Mouse (Mus musculus) layer of hippocampus, postnatal 36 days (tissue): ENCODE results near the gene Msh3. TPM values are rescaled to one million over a fixed set of nuclear protein-coding genes. Genes with fewer than 3 reads are reported as not detected.
"Not testable (repeated sequence)": the region's sequence is repeated elsewhere in the genome, so short reads cannot be mapped to it uniquely, and the experiment has no call there.

ENCODE experiments used
- DNase-seq, 2 experiments: peaks; one replicate each; pipeline ENCODE4 v3.0.0; 2022
- total RNA-seq, 2 experiments: library from RNA; stranded (reverse); gene quantifications; 2 replicates each; pipeline ENCODE4 v1.2.3; 2021

Msh3 gene
- total RNA-seq, result 10 to 100 TPM; 21.8 to 25.7 TPM

DNA sequence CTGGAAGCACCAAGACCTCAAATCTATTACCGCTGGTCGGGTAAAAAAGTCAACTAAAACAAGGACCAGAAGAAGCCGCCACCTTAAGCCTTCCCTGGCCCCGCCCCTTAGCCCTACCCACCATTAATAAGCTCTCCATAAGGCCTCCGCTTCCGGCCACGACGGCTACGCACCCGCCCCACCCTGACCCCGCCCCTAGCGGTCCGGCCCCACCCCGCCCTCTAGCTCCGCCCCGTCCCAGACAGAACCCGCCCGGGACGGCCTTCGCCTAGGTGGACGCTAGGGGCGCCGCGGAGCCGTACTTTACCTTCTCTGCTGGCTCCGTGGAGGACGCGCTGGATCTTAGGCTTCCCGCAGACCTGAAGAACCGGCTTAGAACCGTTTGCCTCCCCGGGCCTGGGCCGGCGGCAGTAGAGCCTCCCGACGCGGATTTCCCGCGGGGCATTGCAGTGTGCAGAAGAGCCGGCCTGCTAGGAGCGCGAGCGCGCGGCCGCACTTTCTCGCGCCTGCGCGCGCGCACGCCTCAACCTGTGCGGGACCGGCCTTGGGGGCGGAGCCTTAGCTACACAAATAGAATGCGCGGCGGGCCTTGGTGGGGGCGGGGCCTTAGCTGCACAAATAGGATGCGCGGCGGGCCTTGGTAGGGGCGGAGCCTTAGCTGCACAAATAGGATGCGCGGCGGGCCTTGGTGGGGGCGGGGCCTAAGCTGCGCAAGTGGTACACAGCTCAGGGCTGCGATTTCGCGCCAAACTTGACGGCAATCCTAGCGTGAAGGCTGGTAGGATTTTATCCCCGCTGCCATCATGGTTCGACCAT lies at the start of gene Msh3, which contains the start of gene Dhfr:
Msh3 (minus strand) TSS at position 548 of the 816 bp plus-strand sequence.
Dhfr (plus strand) TSS at position 271 of the 816 bp plus-strand sequence.
- peak; percentile 94 to 97 for DNase-seq

DNA sequence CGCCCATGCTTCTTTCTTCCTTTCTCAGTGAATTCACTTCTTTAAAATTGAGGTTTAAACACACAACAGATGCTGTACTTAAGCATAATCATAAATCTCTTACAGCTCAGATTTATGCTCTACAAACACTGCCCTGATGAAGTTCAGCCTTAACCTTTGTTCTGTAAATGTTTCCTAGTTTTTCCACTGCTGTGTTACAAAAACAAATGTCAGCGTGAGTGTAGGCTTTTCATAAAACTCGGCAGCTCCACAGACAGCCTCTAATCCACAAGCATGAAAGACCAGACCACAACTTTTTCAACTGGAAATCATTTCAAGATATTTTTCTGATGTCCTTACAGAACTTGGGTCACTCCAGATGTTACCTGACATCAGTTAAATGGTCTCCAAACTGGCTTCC lies 48.7 kb upstream of the Msh3 start:
- no peak for DNase-seq

DNA sequence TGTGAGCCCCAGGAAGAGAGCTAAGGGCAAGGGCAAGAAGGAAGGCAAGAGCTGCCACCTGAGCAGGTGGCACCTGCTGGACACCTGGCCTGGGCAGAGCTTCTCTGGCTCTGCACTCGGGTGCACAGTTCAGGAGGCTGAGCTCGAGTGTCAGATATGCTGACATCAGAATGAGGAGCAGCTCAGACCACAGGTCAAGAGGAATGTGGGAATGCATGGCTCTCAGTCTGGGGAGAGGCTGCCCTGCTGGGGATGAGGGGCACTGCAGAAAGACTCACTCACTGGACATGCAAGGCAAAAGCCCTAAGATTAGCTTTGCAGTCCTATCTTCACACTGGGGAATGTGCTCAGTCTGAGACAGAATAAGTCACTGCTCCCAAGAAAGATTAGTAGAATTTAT lies 47.3 kb upstream of the Msh3 start:
- DNase-seq, result no peak

DNA sequence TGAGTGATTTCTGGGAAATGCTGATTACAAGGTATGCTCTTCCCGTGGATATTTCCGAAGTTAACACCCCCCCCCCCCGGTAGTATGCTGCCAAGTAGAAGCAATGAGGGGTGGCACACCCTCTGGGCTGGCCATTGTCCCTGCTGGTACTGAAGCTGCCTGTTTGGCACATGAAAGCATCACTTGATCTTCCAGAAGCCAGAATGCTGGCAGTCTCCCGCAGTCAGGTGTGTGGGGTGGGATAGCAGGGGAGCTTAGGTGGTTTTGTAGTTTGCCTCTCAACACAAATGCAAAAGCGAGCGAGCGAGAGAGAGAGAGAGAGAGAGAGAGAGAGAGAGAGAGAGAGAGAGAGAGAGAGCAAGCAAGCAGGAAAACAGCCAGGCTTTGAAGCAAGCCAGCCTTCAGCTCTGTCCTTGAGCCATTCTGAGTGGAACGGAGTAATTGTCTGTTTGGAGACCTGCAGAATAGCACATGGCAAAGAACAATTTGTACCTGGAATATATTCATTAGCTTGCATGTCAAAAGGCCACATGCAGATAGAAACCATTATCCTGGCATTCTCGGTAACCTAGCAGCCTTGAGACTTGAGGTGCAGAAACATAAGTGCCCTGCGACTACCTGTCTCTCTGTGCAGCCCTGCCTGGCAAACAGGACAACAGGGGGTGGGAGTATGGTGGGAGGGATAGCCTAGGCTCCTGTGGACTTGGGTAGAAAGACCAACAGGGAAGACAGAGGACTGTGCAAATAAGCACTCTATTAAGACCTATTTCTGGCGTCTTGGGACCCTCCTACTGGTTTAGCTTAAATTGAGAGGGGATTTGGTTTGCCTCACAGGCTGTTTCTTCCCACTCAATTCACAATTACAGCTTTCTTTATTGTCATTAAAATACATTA lies 43.9 kb upstream of the Msh3 start:
- DNase-seq, result no peak

DNA sequence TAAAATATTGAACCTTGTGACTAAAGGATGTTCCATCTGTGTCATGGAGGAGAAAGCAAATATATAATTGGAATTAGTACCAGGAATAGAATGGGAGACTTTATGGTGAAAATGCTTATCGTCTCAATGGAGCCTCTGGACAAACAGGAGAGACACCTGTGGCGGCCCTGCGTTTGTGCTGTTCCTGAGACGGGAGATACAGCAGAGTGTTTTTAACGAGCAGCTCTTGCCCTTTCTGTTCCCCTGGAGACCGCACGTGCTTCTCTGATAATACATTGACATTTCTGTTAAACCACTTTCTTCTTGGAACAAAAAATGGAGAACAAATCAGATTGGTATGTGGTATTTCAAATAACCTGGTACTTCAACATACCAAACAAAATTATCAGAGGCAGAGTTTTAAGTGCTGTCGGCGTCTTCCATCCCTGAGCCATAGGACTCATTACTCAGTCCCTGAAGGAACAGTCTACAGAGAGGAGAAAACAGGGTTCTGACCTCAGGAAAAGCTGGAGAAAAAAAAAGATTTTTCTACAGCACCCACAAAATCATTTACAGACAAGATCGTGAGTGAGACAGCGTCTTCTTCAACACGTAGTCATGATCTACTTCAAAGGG lies 38.4 kb upstream of the Msh3 start:
- DNase-seq, result no peak

DNA sequence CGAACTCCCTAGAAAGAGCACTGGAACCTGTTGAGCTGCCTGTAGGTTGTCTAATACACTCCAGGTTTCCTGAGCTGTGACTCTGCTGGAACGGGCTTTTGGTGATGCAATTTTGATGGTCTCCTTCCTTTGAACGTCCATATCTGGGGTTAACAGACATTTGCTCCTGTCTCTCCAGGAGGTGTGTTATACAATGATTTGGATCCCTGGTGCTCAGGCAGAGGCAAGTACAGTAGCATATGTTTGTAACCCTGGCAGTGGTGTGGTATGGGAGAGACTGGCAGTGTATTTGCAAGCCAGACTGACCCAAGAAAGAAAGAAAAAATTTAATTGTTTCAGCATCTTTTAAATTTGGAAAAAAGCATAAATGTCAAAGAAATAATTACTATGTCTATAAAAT lies 32.6 kb upstream of the Msh3 start:
- DNase-seq, result no peak

DNA sequence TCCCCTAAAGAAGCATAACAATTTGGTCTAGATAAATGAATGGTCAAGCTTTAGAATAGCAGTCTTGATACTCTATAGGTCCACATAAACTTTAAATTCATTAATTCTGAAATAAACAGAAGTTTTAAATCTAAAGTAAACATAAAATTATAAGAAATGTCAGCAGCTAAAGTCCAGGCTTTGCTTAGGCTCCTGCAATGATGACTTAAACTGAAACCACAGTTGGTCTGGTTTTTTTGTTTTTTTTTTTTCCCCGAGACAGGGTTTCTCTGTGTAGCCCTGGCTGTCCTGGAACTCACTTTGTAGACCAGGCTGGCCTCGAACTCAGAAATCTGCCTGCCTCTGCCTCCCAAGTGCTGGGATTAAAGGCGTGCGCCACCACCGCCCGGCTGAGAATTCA lies 16.7 kb upstream of the Msh3 start:
- DNase-seq, result not testable (repeated sequence)

DNA sequence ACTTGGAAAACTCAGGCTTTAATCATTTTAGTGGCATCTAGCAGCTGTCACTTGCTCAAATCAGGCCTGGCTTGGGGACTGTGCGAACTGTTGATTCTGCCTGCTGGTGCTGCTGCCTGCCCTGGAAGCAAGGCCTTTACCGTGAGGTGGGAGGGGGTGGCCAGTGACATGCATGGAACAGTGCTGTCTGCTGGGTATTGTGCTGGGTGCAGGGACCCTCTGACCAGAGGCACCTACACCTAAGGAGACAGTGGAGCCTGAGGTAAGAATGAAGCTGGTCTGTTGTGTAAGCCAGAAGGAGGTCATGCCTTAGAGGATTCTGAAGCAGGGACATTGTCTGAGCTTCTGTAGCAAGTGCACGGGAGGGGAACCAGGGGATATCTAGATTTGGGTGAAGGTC lies 16.0 kb upstream of the Msh3 start:
- DNase-seq, result no peak

DNA sequence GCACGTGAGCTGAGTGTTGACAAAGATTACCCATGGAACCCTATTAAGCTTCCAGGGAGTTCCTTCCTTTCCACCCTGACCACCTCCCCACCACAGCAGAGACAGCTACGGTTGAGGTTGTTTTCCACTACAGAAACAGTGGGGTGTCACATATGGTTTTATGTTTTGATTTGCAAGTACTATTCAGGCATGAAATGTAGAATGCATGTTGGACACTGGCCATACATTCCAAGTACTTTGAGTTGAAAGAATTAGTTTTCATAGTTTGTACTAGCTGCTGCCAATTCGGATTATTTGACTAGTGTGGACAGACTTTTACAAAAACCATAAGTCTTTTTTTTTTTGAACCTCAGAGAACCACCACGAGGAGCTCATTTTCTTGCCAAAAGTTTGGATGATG lies 10.5 kb upstream of the Msh3 start:
- DNase-seq, result no peak

DNA sequence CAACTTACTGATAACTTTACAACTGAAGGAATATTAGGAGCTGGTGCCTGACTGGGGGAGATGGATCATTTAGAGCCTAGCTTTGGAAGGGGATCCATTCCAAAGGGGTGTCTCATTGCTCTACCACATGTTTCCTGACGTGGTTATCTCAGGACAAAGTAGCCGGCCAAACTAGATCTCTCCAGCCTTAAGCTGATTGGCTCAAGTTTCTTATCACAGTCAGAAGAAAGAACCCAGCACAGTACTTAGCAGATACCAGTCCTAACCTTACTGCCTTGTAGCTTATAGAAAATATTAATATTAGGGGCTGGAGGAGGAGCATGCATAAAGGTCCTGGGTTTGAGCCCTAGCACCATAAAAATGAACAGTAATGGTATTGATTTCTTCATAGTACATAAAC lies 6.8 kb upstream of the Msh3 start:
- DNase-seq, result no peak

DNA sequence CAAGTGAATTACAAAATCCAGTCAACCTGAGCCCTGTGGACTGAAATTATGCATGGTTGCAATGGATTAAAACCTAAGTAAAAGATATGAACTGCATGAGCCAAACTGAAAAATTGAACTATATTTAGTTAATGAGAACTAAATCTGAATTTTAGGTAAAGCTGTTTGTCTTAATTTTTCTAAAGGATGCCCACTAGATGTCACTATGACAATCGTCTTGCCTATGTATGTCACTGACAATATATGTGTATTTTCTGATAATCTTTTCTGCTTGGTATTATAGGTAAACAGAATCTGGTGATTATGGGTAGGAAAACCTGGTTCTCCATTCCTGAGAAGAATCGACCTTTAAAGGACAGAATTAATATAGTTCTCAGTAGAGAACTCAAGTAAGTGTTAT lies 2.8 kb upstream of the Msh3 start:
- no peak for DNase-seq

DNA sequence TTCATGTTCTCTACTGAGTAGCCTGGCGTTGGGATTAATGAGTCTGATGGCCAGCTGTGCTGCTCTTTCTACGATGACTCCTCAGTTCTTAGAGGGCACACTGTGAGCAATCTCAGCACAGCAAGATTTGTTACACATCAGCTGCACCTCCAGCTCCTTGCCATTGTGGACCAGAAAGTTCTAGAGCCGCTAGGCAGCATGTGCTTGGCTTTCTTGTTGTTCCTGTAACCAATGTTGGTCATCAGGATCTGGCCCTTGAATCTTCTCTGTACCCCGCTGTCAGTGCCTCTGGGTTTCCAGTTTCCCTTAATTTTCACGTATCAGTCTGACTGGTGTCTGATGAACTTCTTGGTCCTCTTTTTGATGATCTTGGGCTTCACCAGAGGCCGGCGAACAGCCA lies 1.6 kb upstream of the Msh3 start:
- DNase-seq, result no peak

DNA sequence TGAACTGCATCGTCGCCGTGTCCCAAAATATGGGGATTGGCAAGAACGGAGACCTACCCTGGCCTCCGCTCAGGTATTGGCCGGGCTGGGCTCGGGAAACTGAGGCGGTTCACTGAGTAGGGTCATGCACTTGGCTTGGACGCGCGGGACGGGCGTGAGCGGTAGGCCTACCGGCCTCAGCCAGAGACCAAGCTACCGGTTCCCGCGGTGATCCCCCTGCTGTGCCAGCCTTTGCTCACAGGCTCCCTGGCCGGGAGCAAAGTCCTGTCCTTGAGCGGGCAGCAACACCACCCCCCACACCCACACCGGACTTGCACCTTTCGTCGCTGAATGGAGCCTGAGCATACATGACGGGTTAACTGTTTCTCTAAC lies 455 bp upstream of the Msh3 start:
- DNase-seq, result no peak

DNA sequence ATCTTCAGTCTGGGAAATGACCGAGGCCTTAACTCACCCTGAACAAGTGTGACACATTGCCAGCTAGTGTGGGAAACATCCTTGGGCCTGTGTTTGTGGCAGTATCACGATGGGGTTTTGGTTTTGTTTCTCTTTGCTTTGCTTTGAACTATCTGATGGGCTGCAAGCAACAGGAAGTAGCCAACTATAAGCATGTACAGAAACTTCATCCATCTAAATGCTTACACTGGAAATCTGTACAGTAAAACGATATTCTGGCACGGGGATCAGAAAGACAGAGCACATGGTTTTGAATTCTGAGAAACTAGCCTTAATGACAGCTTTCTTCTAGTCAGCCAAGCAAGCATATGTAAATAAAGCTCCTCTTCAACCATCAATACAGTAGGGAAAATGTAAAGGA lies 847 bp downstream of the Msh3 start:
- DNase-seq, result no peak

DNA sequence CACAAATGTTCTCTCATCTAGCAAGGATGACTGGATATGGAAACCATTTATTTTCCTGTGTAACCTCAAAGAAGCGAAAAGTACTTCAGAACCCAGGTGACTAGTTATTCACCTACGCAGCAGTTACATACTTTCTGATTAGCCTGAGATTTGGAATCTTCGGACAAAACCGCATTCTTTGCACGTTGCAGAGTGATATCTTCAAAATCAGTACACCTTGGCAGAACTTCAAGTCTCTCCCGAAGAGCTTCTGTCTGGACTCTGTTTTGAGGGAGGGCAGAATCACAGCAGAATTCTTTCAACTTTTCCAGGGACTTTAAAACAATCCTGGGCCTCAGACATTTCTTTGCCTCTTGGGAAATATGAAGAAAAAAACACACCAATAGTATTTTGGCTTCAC lies 3.7 kb downstream of the Msh3 start:
- DNase-seq, result no peak

DNA sequence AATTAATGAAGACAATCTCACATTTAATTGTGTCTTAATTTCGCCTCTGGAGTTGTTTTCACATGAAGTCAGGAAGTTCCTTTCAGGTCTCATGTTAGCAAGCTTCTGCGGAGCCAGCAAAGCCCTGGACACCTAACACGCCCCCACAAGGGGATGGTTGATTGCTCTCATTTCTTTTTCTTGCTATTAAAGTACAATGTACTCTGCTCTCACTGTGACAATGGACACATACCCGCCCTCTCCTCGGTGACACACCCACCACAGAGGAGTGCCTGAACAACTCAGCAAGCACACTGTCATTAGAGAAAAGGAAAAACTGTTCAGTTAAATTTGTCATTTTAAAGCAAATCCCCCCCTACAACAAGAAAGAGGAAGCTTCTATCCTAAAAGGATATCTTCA lies 8.5 kb downstream of the Msh3 start:
- DNase-seq, result no peak

DNA sequence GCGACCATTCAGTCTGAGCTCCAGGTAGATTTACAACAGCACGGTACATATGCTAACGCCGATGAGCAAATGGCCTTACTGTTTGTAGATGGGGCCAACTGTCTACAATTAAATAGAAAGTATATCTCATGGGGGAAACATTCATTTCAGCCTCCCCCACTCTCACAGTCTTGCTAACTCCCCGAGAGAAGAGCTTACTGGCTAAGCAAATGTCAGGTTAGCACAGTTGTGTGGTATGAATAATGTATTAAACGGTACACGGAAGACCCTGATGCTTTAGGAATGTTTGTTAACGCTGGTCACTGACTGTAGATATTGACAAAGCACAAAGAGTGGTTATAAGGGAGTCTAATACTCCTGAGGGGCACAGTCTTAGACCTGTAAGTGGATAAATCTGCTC lies 10.8 kb downstream of the Msh3 start:
- no peak for DNase-seq

DNA sequence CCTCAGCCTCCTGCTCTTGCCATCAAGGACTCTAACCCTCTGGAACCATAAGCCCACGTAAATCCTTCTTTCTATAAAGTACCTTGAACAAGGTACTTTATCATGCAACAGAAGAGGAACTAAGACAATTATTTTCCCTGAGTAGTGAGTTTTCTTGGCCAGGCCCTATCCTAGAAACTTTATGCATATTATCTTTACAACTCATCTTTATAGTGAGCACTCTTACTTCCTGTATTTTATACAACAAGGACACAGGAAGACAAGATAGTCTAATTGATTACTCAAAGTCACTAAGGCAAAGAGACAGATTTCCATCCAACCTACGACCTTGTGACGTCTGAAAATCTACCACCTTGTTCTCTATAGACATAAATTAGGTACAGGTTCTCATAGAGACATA lies 15.0 kb downstream of the Msh3 start:
- DNase-seq, result no peak

DNA sequence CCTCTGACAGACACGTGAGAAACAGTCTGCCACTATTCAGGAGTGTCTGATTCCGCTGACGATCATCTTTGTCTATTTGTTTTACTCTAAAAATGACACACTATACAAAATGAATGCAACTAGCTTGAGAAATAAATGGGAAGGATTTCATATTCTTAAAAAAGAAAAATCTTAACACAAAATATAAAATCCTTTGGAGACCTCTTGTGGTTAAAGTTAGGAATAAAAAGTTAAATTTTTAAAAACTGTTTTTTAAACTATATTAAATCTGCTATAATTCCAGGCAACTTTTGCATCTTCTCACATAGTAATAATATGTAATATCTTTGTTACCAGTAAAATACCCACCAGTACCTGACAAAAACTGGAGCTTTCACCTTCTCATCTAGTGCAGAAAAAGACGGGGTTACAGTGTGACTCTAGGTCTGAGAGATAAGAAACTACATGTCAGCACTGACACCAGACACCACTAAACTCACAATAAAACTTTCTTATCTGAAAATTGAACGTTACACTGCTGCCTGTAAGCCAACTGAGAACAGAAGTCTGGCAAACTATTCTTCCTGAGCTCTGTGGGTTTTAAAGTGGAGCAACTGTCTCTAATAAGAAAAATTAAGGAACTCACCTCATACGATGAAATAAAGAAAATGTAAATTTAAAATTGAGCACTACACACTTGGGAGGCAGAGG lies 16.9 kb downstream of the Msh3 start:
- DNase-seq, result no peak

DNA sequence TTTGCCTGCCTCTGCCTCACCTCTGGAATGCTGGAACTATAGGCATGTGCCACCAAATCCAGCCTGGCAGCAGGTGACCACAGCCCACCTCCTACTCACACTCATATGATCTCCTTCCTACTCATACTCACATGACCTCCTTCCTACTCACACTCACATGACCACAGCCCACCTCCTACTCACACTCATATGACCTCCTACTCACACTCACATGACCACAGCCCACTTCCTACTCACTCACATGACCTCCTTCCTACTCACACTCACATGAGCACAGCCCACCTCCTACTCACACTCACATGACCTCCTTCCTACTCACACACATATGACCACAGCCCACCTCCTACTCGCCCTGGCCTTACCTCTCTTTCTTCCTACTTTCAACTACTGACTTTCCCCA lies 17.9 kb downstream of the Msh3 start:
- DNase-seq, result no peak

DNA sequence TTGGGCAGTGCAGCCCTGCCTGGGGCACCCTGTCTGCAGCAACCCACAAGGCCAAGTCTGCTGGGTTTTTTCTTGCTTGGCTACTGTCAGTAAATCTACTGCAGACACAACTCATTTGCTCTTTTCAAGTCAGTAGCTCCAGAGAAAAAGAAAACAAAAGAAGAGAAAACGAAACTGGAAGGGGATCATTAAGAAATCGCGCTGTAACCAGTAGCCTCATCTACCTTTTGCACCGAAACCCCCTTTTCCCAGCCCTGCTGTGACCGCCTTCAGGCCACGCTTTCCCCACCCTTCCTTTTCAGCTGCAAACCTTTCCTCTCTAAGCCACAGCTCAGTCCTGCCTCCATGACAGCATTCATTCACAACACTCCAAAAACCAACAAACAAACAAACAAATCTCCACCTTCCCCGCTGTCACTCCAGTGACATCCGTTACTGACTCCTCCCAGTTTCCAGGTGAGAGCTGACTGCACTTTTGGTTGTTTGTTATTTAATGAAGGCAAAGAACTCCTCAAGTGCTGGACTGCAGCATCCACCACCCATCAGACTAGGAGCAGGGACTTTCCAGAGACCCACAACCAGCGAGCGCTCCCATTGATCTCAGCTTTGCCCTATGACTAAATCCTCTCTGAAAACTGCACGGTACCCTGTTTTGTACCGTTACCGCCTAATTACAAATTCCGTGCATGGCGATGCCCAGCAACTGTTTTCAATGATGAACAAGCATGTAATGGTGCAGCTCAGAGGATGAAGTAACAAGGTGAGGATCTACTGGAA lies 22.5 kb downstream of the Msh3 start:
- DNase-seq, result no peak

DNA sequence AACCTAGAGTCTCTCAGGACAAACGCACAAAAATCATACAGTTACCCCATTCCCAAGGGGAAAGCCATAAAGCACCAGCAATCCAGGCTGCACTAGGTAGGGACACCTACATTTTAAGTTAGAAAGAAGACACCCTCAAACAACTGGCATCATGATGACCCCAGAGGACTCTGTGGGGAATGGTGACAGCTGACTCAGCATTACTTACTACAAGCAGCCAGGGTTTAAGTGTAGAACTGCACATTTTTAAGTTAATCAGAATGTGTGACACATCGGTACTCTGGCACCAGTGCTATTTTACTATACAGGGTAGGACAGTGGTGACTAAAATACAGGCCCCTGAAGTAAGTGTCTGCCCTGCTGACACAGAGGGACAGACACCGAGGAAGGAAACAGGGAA lies 24.2 kb downstream of the Msh3 start:
- DNase-seq, result no peak
